Mouse (Mus musculus) kidney, embryonic 16.5 days (tissue): ENCODE data around the gene Dvl2. TPM values are rescaled to one million over a fixed set of nuclear protein-coding genes. Genes with fewer than 3 reads are reported as not detected.

ENCODE experiments used
- ATAC-seq: fragments of 200-750 bp; cut with Nextera tagmentation; 2 replicates; pipeline ENCODE4 v1.8.0; 2017; ENCODE audit warnings: moderate TSS enrichment; ENCODE audit not compliant: low FRiP score, low TSS enrichment
- H3K27ac ChIP-seq: fragments of 300-500 bp; sonication (generic); 2 replicates; pipeline ENCODE4 v1.5.1; 2014; ENCODE audit warnings: low read length
- H3K27me3 ChIP-seq: fragments of 300-500 bp; sonication (generic); 2 replicates; pipeline ENCODE4 v1.6.1; 2014; ENCODE audit warnings: low read length, control low read depth, mixed read lengths; ENCODE audit not compliant: insufficient read depth
- H3K36me3 ChIP-seq: fragments of 300-500 bp; sonication (generic); 2 replicates; pipeline ENCODE4 v1.6.1; 2014; ENCODE audit warnings: low read length, control low read depth, mixed read lengths; ENCODE audit not compliant: insufficient read depth
- H3K4me1 ChIP-seq: fragments of 300-500 bp; sonication (generic); 2 replicates; pipeline ENCODE4 v1.6.1; 2014; ENCODE audit warnings: low read length, control low read depth, mixed read lengths; ENCODE audit not compliant: insufficient read depth
- H3K4me2 ChIP-seq: fragments of 300-500 bp; sonication (generic); replicated peaks from 2 replicates; pipeline ENCODE4 v1.6.1; 2014; ENCODE audit warnings: low read depth, low read length
- H3K4me3 ChIP-seq: fragments of 300-500 bp; sonication (generic); 2 replicates; pipeline ENCODE4 v1.5.1; 2014; ENCODE audit warnings: mild to moderate bottlenecking, low read length
- H3K9ac ChIP-seq: fragments of 300-500 bp; sonication (generic); replicated peaks from 2 replicates; pipeline ENCODE4 v1.6.1; 2014; ENCODE audit warnings: low read length
- H3K9me3 ChIP-seq: fragments of 300-500 bp; sonication (generic); 2 replicates; pipeline ENCODE4 v1.6.1; 2016; ENCODE audit warnings: low read length, control low read depth
- WGBS: fragments of 180-500 bp; shearing (Covaris S2); extraction: QIAGEN DNeasy Blood & Tissue Kit; methylation state at CpG from one replicate; pipeline ENCODE4 v1.1.7; 2014; 5-methylcytosine and 5-hydroxymethylcytosine counted together
- polyA plus RNA-seq: library from polyadenylated mRNA; unstranded; fragments of >200 nt; fragmentation: Nextera tagmentation; extraction: Ambion mirVana; gene quantifications from 2 replicates; pipeline ENCODE4 v1.2.1, GENCODE M21; 2015

Gene Dvl2
- polyA plus RNA-seq, 1 experiment from 2014 or later = 40.7 TPM

DNA sequence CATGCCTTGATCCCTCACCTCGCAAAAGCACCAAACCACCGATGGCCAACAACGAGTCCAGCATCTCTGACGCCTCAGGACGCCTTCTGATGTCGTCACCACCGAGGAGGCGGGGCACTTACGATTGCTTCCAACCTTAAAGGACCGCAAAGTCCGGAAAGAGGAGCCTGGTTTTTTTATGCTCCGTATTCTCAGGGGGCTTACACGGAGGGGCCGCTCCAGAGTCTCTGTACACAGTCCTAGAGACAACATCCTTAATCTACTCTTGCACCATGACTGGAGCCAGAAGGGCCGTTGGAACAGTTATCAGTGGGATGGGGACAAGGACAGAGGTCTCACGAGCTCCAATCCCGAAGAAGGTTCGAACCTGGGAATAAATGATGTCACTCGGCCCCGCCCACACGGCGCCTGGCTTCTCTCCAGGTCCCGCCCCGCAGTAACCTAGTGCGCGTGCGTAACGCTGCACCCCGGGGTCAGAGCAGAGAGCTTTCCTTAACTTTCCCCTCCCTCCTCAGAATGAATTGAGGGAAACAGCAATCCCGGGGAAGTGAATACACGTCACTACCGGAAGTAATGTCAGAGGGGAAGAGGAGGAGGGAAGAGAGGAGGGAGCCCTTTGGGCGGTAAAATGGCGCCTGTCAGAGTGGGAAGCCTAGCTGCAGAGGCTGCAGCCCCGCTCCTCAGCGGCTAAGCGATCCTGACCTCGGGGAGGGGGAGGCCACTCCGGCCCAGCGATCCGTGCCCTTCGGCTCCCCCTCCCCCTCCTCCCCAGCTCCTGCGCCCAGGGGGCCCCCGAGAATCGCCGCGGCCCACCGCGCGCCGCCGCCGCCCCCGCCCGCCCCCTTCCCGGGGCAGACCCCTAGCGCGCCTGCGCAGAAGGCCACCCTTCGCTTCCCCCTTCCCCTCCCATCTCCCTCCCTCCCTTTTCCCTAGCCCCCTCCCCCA lies 19.9 kb upstream of the Dvl2 start:
- Histone ChIP-seq H3K36me3 (peaks cover 37% of the 10 kb centered on the region), H3K27ac (peak overlapping the region; percentile 99), H3K4me3 (peak overlapping the region; percentile 100), H3K27me3 (no peaks in the 10 kb centered on the region), H3K9ac (peak overlapping the region; percentile 99), H3K4me1 (peaks cover 28% of the 10 kb centered on the region), H3K9me3 (no peaks in the 10 kb centered on the region), H3K4me2 (peak overlapping the region; percentile 86)
- WGBS = 0% methylated on average over 39 of the region's 60 CpGs
- ATAC-seq = peak; percentile 94

DNA sequence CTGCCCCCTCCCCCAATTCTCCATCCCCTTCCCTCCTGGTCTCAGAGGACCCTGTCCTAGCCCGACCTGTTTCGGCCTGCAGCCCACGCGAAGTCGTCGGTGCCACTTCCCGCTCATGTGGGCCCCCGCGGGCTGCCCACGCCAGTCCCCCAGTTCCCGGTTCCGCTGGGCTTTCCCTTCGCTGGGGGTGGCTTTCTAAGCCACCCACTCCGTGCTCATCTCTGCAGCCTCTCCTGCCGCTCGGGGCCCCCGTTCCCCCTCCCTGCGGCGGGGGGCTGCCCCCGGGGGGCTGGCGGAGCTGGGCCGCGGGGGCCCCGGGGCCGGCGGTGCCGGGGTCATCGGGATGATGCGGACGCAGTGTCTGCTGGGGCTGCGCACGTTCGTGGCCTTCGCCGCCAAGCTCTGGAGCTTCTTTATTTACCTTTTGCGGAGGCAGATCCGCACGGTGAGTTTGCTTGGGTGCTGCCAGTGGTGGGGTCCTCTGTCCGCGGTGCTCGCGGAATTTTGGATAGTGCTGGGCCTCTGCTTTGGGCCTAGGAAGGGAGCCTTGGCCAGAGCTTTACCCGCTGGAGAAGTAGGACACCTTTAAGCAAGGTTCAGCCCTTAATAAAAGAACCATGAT lies 19.1 kb upstream of the Dvl2 start, which contains the start of gene Ctdnep1:
Gene Ctdnep1 (plus strand): TSS at position 16 of the 622 bp plus-strand sequence.
- H3K27me3 ChIP-seq = no peaks in the 10 kb centered on the region
- H3K9me3 ChIP-seq = no peaks in the 10 kb centered on the region
- WGBS = 0% methylated on average over 43 of the region's 43 CpGs
- peak within 1 kb of the TSS; percentile 99 for H3K27ac ChIP-seq
- peak within 1 kb of the TSS; percentile 100 for H3K4me3 ChIP-seq
- peak; percentile 36 for ATAC-seq
- H3K4me1 ChIP-seq = peaks cover 28% of the 10 kb centered on the region
- peak within 1 kb of the TSS; percentile 86 for H3K4me2 ChIP-seq
- peak within 1 kb of the TSS; percentile 99 for H3K9ac ChIP-seq
- peaks cover 38% of the 10 kb centered on the region for H3K36me3 ChIP-seq

DNA sequence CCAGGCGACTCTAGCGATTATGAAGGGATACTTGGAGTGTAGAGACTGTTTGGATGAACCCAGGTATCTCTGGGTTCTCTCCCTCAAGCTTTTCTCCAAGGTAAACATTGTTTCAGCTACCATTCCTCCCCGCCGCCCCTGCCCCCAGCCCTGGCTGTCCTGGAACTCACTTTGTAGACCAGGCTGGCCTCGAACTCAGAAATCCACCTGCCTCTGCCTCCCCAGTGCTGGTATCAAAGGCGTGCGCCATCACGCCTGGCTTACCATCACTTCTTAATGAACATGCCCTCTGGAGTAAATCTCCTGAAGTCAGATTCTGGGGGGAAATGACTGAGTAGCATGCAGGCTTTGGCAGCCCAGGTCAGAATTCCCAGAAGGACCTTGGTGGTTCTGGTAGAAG lies 18.2 kb upstream of the Dvl2 start, which contains the start of gene Elp5:
Gene Elp5 (minus strand): TSS at position 293 of the 400 bp plus-strand sequence.
- Histone ChIP-seq H3K4me2 (peak within 1 kb of the TSS; percentile 86), H3K9me3 (no peaks in the 10 kb centered on the region), H3K27me3 (no peaks in the 10 kb centered on the region), H3K9ac (peak within 1 kb of the TSS; percentile 99), H3K27ac (peak within 1 kb of the TSS; percentile 99), H3K4me3 (peak within 1 kb of the TSS; percentile 100), H3K4me1 (peaks cover 28% of the 10 kb centered on the region), H3K36me3 (peaks cover 38% of the 10 kb centered on the region)
- no peak for ATAC-seq
- WGBS = 42% methylated on average over 8 of the region's 8 CpGs

DNA sequence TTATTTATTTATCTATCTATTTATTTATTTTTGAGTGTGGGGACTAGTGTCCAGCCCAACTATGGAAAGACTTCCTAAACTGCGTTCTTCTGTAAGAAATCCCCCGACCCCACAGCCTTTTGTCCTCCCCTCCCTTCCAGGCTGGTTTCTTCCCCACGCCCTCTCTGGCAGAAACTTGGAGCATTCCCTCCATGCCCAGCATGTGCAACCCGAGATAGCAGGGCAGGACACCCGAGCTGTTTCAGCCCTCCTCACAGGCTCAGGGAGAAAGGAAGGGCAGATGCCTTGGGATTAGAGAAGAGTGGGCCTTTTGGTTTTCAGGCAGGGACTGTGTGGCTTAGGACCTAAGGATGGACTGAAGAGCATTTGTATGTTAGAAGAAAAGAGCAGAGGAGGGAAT lies 17.5 kb upstream of the Dvl2 start:
- 7% methylated on average over 5 of the region's 5 CpGs for WGBS
- Histone ChIP-seq H3K27ac (peak overlapping the region; percentile 61; the same call in 1 of the 2 replicates), H3K9ac (peak overlapping the region; percentile 66)

DNA sequence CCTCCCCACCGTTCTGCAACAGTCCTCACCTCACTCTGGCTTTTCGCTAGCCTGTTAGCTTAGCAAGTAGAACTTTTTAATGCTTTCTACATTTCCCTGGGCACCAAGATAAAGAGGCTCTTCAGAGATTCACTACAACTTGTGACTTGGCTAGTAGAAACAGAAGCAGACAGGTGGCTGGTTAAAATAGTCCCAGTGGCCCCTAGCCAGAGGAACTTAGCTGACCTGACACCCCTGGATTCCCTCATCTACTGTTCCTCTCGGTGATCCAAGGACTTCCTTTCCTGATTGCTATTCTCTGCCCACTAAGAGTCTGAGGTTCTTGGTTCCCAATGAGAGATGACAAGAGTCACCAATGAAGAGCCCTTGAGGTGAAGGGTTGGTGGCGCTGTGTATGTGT lies 17.0 kb upstream of the Dvl2 start:
- no peaks in the 10 kb centered on the region for H3K27me3 ChIP-seq
- H3K4me1 ChIP-seq = peaks cover 28% of the 10 kb centered on the region
- 69% methylated on average over 4 of the region's 4 CpGs for WGBS
- no peak for ATAC-seq
- peaks cover 34% of the 10 kb centered on the region for H3K36me3 ChIP-seq
- peak overlapping the region; percentile 86 for H3K4me2 ChIP-seq
- peak overlapping the region; percentile 100; the same call in 1 of the 2 replicates for H3K4me3 ChIP-seq
- H3K9me3 ChIP-seq = no peaks in the 10 kb centered on the region
- H3K27ac ChIP-seq = peak overlapping the region; percentile 61; the same call in 1 of the 2 replicates
- H3K9ac ChIP-seq = peak overlapping the region; percentile 66

More for the DNA sequence above, 17.5 kb upstream of the Dvl2 start:
- peak overlapping the region; percentile 100 for H3K4me3 ChIP-seq
- H3K4me1 ChIP-seq = peaks cover 28% of the 10 kb centered on the region
- H3K4me2 ChIP-seq = peak overlapping the region; percentile 86
- no peaks in the 10 kb centered on the region for H3K9me3 ChIP-seq
- no peaks in the 10 kb centered on the region for H3K27me3 ChIP-seq
- ATAC-seq = no peak
- peaks cover 33% of the 10 kb centered on the region for H3K36me3 ChIP-seq

DNA sequence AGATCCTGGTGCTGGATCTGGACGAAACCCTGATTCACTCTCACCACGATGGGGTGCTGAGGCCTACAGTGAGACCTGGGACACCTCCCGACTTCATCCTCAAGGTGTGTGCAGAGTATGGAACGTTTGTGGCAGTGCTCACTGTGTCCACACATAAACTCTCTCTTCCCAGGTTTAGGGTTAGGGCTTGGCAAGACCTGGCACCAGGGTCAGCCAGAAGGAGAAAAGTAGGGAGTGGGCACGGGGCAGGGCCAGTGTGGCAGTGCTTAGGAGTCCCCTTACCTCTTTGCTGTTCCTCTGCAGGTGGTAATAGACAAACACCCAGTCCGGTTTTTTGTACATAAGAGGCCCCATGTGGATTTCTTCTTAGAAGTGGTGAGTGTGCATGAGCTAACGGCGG lies 16.0 kb upstream of the Dvl2 start:
- H3K27me3 ChIP-seq = no peaks in the 10 kb centered on the region
- no peak overlapping the region for H3K9ac ChIP-seq
- H3K4me2 ChIP-seq = no peak overlapping the region
- H3K9me3 ChIP-seq = no peaks in the 10 kb centered on the region
- peaks cover 41% of the 10 kb centered on the region for H3K36me3 ChIP-seq
- H3K4me3 ChIP-seq = no peak overlapping the region
- ATAC-seq = no peak
- peaks cover 21% of the 10 kb centered on the region for H3K4me1 ChIP-seq
- WGBS = 87% methylated on average over 8 of the region's 8 CpGs
- no peak overlapping the region for H3K27ac ChIP-seq

DNA sequence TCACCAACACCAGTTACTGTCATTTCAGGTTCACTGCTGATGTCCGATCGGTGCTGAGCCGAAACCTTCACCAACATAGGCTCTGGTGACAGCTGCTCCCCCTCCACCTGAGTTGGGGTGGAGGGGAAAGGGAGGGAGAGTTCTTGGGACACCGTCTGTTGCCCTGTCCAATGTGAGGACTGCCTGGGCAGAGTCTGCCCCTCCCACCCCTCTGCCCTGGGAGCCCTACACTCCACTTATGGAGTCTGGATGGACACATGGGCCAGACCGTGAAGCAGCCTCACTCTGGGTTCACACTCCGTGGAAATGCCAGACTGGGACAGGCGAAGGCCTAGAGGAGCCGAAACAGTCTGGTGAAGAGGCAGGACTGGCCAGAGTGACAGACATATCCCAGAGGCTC lies 10.4 kb upstream of the Dvl2 start:
- H3K27ac ChIP-seq = peak overlapping the region; percentile 29; the same call in 1 of the 2 replicates
- WGBS = 88% methylated on average over 8 of the region's 8 CpGs
- H3K4me1 ChIP-seq = peaks cover 18% of the 10 kb centered on the region
- H3K9ac ChIP-seq = 0 out of 2 replicates have a peak overlapping the region, but pooled peaks have one; percentile 6
- H3K4me3 ChIP-seq = no peak overlapping the region
- H3K4me2 ChIP-seq = no peak overlapping the region
- no peaks in the 10 kb centered on the region for H3K9me3 ChIP-seq
- no peaks in the 10 kb centered on the region for H3K27me3 ChIP-seq
- ATAC-seq = 0 out of 2 replicates have a peak, but pooled peaks have one; percentile 10
- H3K36me3 ChIP-seq = peaks cover 43% of the 10 kb centered on the region

DNA sequence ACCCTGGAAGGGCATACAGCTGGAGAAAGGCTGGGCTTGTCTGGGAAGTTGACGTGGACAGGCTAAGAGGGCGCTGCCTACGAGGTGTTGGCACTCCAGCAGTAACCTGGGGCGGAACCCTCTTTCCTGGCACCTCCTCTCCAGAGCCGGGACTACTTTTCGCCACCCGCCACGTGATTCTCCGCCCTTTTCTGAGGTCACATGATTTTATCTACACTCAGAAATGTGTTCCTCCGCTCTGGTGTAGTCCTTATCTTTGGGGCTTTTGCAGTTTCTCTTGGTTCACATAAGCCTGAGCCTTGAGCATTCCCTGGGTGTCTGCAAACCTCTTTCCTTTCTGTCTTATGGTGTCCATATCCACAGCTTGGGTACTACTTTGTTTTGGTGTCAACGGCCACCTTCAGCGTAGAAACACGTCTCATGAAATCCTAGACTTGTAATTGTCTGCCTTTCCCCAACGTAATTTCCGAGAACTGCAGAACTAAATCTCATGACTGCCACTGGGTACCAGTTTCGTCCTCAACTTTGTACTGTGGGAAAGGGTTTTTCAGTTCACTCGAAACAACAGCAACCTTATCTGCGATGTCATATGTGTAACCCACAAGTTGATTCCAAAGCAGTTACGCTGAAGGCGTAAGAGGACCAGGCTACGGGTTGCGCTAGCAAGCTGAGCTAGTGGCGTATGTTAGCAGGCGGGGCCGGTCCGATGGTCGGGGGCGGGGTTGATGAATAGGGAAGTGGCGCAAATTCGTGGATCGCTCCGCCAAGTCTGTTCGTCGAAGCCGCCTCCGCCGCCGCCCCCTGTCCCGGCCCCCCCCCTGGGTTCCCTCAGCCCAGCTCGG lies 9.3 kb upstream of the Dvl2 start, which contains the start of gene Gabarap:
Gene Gabarap (plus strand): TSS at position 294 of the 842 bp plus-strand sequence.
- Histone ChIP-seq H3K9me3 (no peaks in the 10 kb centered on the region), H3K4me1 (peaks cover 21% of the 10 kb centered on the region), H3K27ac (peak within 1 kb of the TSS; percentile 96), H3K4me3 (peak within 1 kb of the TSS; percentile 95), H3K27me3 (no peaks in the 10 kb centered on the region), H3K9ac (peak within 1 kb of the TSS; percentile 94), H3K4me2 (peak within 1 kb of the TSS; percentile 71), H3K36me3 (peaks cover 34% of the 10 kb centered on the region)
- 0% methylated on average over 40 of the region's 40 CpGs for WGBS
- ATAC-seq = peak; percentile 76

DNA sequence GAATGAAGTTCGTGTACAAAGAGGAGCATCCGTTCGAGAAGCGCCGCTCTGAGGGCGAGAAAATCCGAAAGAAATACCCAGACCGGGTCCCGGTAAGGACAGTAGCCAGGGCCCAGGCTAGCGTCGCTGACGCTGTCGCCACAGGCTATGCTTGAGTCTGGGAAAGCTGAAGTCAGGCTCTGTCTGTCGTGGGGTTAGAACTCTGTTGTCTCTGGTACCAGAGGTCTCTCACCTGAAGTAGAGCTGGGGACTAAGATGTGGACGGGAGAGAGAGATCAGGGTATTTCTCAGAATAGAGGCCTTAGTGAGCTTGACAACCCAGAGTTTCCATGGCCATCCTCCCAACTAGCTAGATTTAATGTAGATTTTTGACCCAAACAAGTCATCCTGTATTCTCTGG lies 8.7 kb upstream of the Dvl2 start:
- peak overlapping the region; percentile 71 for H3K4me2 ChIP-seq
- peaks cover 21% of the 10 kb centered on the region for H3K4me1 ChIP-seq
- peak overlapping the region; percentile 94 for H3K9ac ChIP-seq
- H3K27me3 ChIP-seq = no peaks in the 10 kb centered on the region
- WGBS = 0% methylated on average over 15 of the region's 15 CpGs
- peak overlapping the region; percentile 95 for H3K4me3 ChIP-seq
- H3K9me3 ChIP-seq = no peaks in the 10 kb centered on the region
- peak; percentile 5; the same call in 1 of the 2 replicates for ATAC-seq
- H3K36me3 ChIP-seq = peaks cover 30% of the 10 kb centered on the region
- peak overlapping the region; percentile 96 for H3K27ac ChIP-seq
